Mouse (Mus musculus): ENCODE data around the gene Fam83c.

- TF ChIP-seq EP300 (IDR thresholded peaks at IDR 0.05) = no peak
- no peak for TF ChIP-seq CTCF (IDR thresholded peaks at IDR 0.05)
Observed at GRCm38 (mm10) chr2:155849464-155849863, 14.8 kb upstream of the Fam83c start.
